In the genomic region with DNA sequence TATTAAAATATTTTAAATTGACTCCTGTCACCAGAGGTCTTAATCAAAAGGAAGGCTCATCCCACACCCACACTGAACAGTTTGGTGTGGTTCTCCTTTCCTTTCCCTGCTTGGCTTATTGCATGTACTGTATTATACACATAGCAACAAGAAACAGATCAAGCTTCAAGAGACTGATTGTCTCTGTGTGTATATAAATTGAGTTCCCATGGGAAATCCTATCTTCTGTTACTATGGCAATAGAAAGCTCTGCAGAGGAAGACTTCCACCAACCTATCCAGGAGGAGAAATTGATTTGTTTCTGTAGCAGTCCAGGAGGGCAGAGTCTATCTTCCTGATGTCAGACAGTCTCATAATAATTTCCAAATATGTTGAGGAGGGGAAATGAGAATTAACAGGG, we compare ENCODE assay signal across 23 mouse cellular contexts.
DNase-seq lines count a peak whose midpoint lies in the region; ATAC-seq lines count a peak whose summit lies in the region.
"Had no signal": no experiment of that assay in that cellular context is flagged by ENCODE, and none has a peak within 500 bp of the region (broad histone marks: within the 10 kb centered on the region; RNA-seq: fewer than 3 reads in every experiment).

No protein-coding gene starts in this region.

- no peak overlapping the region for H3K4me3 ChIP-seq in forebrain, embryonic 12.5 days (replicated peaks)
- H3K4me3 ChIP-seq in forebrain, embryonic 10.5 days, result no peak overlapping the region
- H3K4me3 ChIP-seq in hindbrain, embryonic 15.5 days, result no peak overlapping the region
- H3K4me3 ChIP-seq in midbrain, embryonic 15.5 days, result no peak overlapping the region
- H3K4me3 ChIP-seq: embryonic facial prominence, embryonic 12.5 days; gastrocnemius, adult 2 months; heart, embryonic 15.5 days; limb, embryonic 12.5 days had no signal

- H3K9ac ChIP-seq in forebrain, embryonic 12.5 days, result no peak overlapping the region
- no peak overlapping the region for H3K9ac ChIP-seq in hindbrain, embryonic 15.5 days
- no peak overlapping the region for H3K9ac ChIP-seq in midbrain, embryonic 15.5 days
- H3K9ac ChIP-seq: embryonic facial prominence, embryonic 12.5 days; heart, embryonic 15.5 days; limb, embryonic 12.5 days; liver, postnatal 0 days had no signal

- H3K9me3 ChIP-seq in forebrain, embryonic 12.5 days, result no peaks in the 10 kb centered on the region
- H3K9me3 ChIP-seq in forebrain, embryonic 10.5 days, result no peaks in the 10 kb centered on the region
- no peaks in the 10 kb centered on the region for H3K9me3 ChIP-seq in hindbrain, embryonic 15.5 days
- no peaks in the 10 kb centered on the region for H3K9me3 ChIP-seq in midbrain, embryonic 15.5 days
- H3K9me3 ChIP-seq: embryonic facial prominence, embryonic 12.5 days; heart, embryonic 15.5 days; limb, embryonic 12.5 days had no signal

- H3K36me3 ChIP-seq in forebrain, embryonic 12.5 days (replicated peaks), result no peaks in the 10 kb centered on the region
- H3K36me3 ChIP-seq in forebrain, embryonic 10.5 days (replicated peaks), result no peaks in the 10 kb centered on the region
- H3K36me3 ChIP-seq in hindbrain, embryonic 15.5 days, result no peaks in the 10 kb centered on the region
- H3K36me3 ChIP-seq in midbrain, embryonic 15.5 days (replicated peaks), result no peaks in the 10 kb centered on the region
- H3K36me3 ChIP-seq: embryonic facial prominence, embryonic 12.5 days; heart, embryonic 15.5 days; limb, embryonic 12.5 days had no signal

- H3K4me1 ChIP-seq in forebrain, embryonic 12.5 days, result no peaks in the 10 kb centered on the region
- H3K4me1 ChIP-seq in forebrain, embryonic 10.5 days, result no peaks in the 10 kb centered on the region
- H3K4me1 ChIP-seq in hindbrain, embryonic 15.5 days (replicated peaks), result 0 out of 2 replicates have a peak, but pooled peaks cover 3% of the 10 kb centered on the region
- no peaks in the 10 kb centered on the region for H3K4me1 ChIP-seq in midbrain, embryonic 15.5 days
- H3K4me1 ChIP-seq: embryonic facial prominence, embryonic 12.5 days; heart, embryonic 15.5 days; limb, embryonic 12.5 days had no signal

- no peak for DNase-seq in forebrain, embryonic 10.5 days (ENCODE audit: extremely low spot score, low spot score)
- peak; percentile 71 for DNase-seq in MN1 (ENCODE audit: low spot score)
- no peak for DNase-seq in cerebellum, postnatal 25 days
- DNase-seq: adrenal gland, postnatal 14 days; cerebellum, adult 8-10 months; gastrocnemius, adult 2 months; heart, postnatal 36 days; kidney, adult 9 months; kidney, postnatal 14 days; liver, postnatal 0 days; lung, postnatal 10 days; right cerebral cortex, adult 18-20 months; right cerebral cortex, postnatal 4 days; thymus, postnatal 25 days had no signal

- ATAC-seq in forebrain, embryonic 12.5 days (ENCODE audit: low FRiP score), result 0 out of 2 replicates have a peak, but pooled peaks have one; percentile 39
- ATAC-seq in hindbrain, embryonic 15.5 days (ENCODE audit: low FRiP score, low read depth), result peak; percentile 66
- ATAC-seq in midbrain, embryonic 15.5 days (replicated peaks), result peak; percentile 70
- no peak for ATAC-seq in frontal cortex, adult (ENCODE audit: low TSS enrichment)
- no peak for ATAC-seq in erythroblast, adult 5-6 weeks (replicated peaks; ENCODE audit: low FRiP score, poor library complexity, severe bottlenecking)
- ATAC-seq: liver, postnatal 0 days had no signal

- H3K4me2 ChIP-seq in forebrain, embryonic 12.5 days, result no peak overlapping the region
- no peak overlapping the region for H3K4me2 ChIP-seq in hindbrain, embryonic 15.5 days
- H3K4me2 ChIP-seq in midbrain, embryonic 15.5 days, result no peak overlapping the region
- H3K4me2 ChIP-seq: embryonic facial prominence, embryonic 12.5 days; heart, embryonic 15.5 days; limb, embryonic 12.5 days; liver, embryonic 11.5 days had no signal

- no peaks in the 10 kb centered on the region for H3K27me3 ChIP-seq in forebrain, embryonic 12.5 days
- no peaks in the 10 kb centered on the region for H3K27me3 ChIP-seq in forebrain, embryonic 10.5 days (ENCODE audit: poor library complexity, severe bottlenecking)
- H3K27me3 ChIP-seq in hindbrain, embryonic 15.5 days, result no peaks in the 10 kb centered on the region
- H3K27me3 ChIP-seq in midbrain, embryonic 15.5 days (replicated peaks), result no peaks in the 10 kb centered on the region
- H3K27me3 ChIP-seq: embryonic facial prominence, embryonic 12.5 days; heart, embryonic 15.5 days; limb, embryonic 12.5 days had no signal

- no peak overlapping the region for H3K27ac ChIP-seq in forebrain, embryonic 12.5 days
- H3K27ac ChIP-seq in forebrain, embryonic 10.5 days, result no peak overlapping the region
- no peak overlapping the region for H3K27ac ChIP-seq in hindbrain, embryonic 15.5 days (replicated peaks)
- H3K27ac ChIP-seq in midbrain, embryonic 15.5 days, result no peak overlapping the region
- H3K27ac ChIP-seq: embryonic facial prominence, embryonic 12.5 days; gastrocnemius, adult 2 months; heart, embryonic 15.5 days; limb, embryonic 12.5 days had no signal

Comparison
In these comparisons a context has a peak if more than half of its experiments do, and no peak if none do; other contexts are left out.
1. ATAC-seq: peak in forebrain, embryonic 12.5 days (single experiment), hindbrain, embryonic 15.5 days (single experiment) and midbrain, embryonic 15.5 days (single experiment); none in frontal cortex, adult (single experiment) and erythroblast, adult 5-6 weeks (single experiment).